Mouse (Mus musculus) liver, embryonic 11.5 days (tissue): ENCODE data around the gene C1qbp. TPM values are rescaled to one million over a fixed set of nuclear protein-coding genes. Genes with fewer than 3 reads are reported as not detected.

ENCODE experiments used
- ATAC-seq: fragments of 200-750 bp; cut with Nextera tagmentation; replicated peaks from 2 replicates; pipeline ENCODE4 v1.8.0; 2017; ENCODE audit warnings: moderate number of reproducible peaks, mild to moderate bottlenecking, moderate TSS enrichment, moderate library complexity; ENCODE audit not compliant: low FRiP score
- DNase-seq: peaks from one replicate; pipeline ENCODE4 v3.0.0-alpha.2; 2017; ENCODE audit warnings: low spot score
- H3K27ac ChIP-seq: fragments of 300-500 bp; sonication (generic); 2 replicates; pipeline ENCODE4 v1.5.1; 2014; ENCODE audit warnings: mild to moderate bottlenecking, low read depth, low read length, control low read depth
- H3K27me3 ChIP-seq: fragments of 300-500 bp; sonication (generic); replicated peaks from 2 replicates; pipeline ENCODE4 v1.6.1; 2014; ENCODE audit warnings: low read length, mixed read lengths; ENCODE audit not compliant: control insufficient read depth, insufficient read depth
- H3K36me3 ChIP-seq: fragments of 300-500 bp; sonication (generic); 2 replicates; pipeline ENCODE4 v1.6.1; 2014; ENCODE audit warnings: mild to moderate bottlenecking, low read length, moderate library complexity, mixed read lengths; ENCODE audit not compliant: control insufficient read depth, insufficient read depth
- H3K4me1 ChIP-seq: fragments of 300-500 bp; sonication (generic); replicated peaks from 2 replicates; pipeline ENCODE4 v1.6.1; 2014; ENCODE audit warnings: low read length, mixed read lengths; ENCODE audit not compliant: control insufficient read depth, insufficient read depth
- H3K4me2 ChIP-seq: fragments of 300-500 bp; sonication (generic); 2 replicates; pipeline ENCODE4 v1.6.1; 2014; ENCODE audit warnings: mild to moderate bottlenecking, control low read depth, moderate library complexity
- H3K4me3 ChIP-seq: fragments of 300-500 bp; sonication (generic); 2 replicates; pipeline ENCODE4 v1.5.1; 2014; ENCODE audit warnings: low read depth, low read length, control low read depth
- H3K9ac ChIP-seq: fragments of 300-500 bp; sonication (generic); 2 replicates; pipeline ENCODE4 v1.6.1; 2014; ENCODE audit warnings: low read depth, low read length, control low read depth
- H3K9me3 ChIP-seq: fragments of 300-500 bp; sonication (generic); 2 replicates; pipeline ENCODE4 v1.6.1; 2016; ENCODE audit warnings: low read length, inconsistent platforms, mixed read lengths; ENCODE audit not compliant: control insufficient read depth
- WGBS: fragments of 180-500 bp; shearing (Covaris S2); extraction: QIAGEN DNeasy Blood & Tissue Kit; methylation state at CpG from one replicate; pipeline ENCODE4 v1.1.7; 2014; 5-methylcytosine and 5-hydroxymethylcytosine counted together
- polyA plus RNA-seq: library from polyadenylated mRNA; unstranded; fragments of >200 nt; fragmentation: Nextera tagmentation; extraction: Ambion mirVana; gene quantifications from 2 replicates; pipeline ENCODE4 v1.2.1, GENCODE M21; 2014

C1qbp gene
- polyA plus RNA-seq, 1 experiment from 2014 or later = 569 TPM

DNA sequence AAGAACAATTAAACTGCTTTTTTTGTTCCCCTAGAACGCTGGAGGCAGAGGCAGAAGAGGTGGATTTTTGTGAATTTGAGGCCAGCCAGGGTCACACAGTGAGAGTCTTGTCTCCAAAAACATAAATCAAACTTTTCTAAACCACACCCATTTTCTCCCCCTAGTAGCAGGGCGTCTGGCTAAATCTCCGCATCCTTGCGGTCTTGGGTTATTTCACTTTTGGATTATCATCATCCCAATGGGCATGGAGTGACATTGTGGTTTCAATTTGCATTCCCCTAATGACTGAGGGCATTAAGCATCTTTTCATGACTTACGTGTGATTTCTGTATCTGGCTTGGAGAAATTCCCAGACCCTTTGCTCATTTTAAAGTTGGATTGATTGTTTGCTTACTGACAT lies 51.4 kb downstream of the C1qbp start:
- DNase-seq (no peak), ATAC-seq (no peak)
- Histone ChIP-seq H3K4me3 (no peak overlapping the region), H3K36me3 (peaks cover 15% of the 10 kb centered on the region), H3K9ac (no peak overlapping the region), H3K4me2 (no peak overlapping the region), H3K9me3 (no peaks in the 10 kb centered on the region), H3K27ac (no peak overlapping the region), H3K27me3 (no peaks in the 10 kb centered on the region), H3K4me1 (no peaks in the 10 kb centered on the region)
- 85% methylated on average over 5 of the region's 5 CpGs for WGBS

Other genes with a start within 250 kb of the C1qbp start
- 3.3 and 4.0 TPM in 2 replicates for gene Zfp3, start 218.8 kb downstream of the C1qbp start, polyA plus RNA-seq
- 0.30 and 0.82 TPM in 2 replicates for gene Scimp, start 170.4 kb downstream of the C1qbp start, polyA plus RNA-seq
- gene Rabep1, start 138.2 kb downstream of the C1qbp start, polyA plus RNA-seq = 25.7 and 28.9 TPM in 2 replicates
- gene Nup88, start 13.1 kb downstream of the C1qbp start, polyA plus RNA-seq = 125 and 144 TPM in 2 replicates
- 111 and 124 TPM in 2 replicates for gene Rpain, start 12.8 kb downstream of the C1qbp start, polyA plus RNA-seq
- 24.2 and 26.6 TPM in 2 replicates for gene Dhx33, start 21.4 kb upstream of the C1qbp start, polyA plus RNA-seq
- 31.3 and 31.9 TPM in 2 replicates for gene Mis12, start 36.6 kb upstream of the C1qbp start, polyA plus RNA-seq
- gene Derl2, start 36.8 kb upstream of the C1qbp start, polyA plus RNA-seq = 49.5 and 51.6 TPM in 2 replicates
- gene 6330403K07Rik, start 50.5 kb upstream of the C1qbp start, polyA plus RNA-seq = 16.3 and 20.6 TPM in 2 replicates
- 0.09 and 0.27 TPM in 2 replicates for gene Nlrp1a, start 161.7 kb upstream of the C1qbp start, polyA plus RNA-seq
- 0.04 TPM in 2 replicates for gene Nlrp1b, start 247.7 kb upstream of the C1qbp start, polyA plus RNA-seq